Mouse (Mus musculus): ENCODE results near the gene Unc119b. TPM values are rescaled to one million over a fixed set of nuclear protein-coding genes. Genes with fewer than 3 reads are reported as not detected.
"Not testable (repeated sequence)": the region's sequence is repeated elsewhere in the genome, so short reads cannot be mapped to it uniquely, and the experiment has no call there.

Gene Unc119b
- total RNA-seq, 2 experiments from 2014 or later, result 11.1 to 12.4 TPM

- DNase-seq (ENCODE audit: low spot score), result peak; percentile 99
These were observed 23.5 kb upstream of the Unc119b start, which contains the start of gene Mlec for GRCm38 (mm10) chr5:115158040-115158983. Gene Mlec, minus strand, starts transcription at chr5:115158179.

DNA sequence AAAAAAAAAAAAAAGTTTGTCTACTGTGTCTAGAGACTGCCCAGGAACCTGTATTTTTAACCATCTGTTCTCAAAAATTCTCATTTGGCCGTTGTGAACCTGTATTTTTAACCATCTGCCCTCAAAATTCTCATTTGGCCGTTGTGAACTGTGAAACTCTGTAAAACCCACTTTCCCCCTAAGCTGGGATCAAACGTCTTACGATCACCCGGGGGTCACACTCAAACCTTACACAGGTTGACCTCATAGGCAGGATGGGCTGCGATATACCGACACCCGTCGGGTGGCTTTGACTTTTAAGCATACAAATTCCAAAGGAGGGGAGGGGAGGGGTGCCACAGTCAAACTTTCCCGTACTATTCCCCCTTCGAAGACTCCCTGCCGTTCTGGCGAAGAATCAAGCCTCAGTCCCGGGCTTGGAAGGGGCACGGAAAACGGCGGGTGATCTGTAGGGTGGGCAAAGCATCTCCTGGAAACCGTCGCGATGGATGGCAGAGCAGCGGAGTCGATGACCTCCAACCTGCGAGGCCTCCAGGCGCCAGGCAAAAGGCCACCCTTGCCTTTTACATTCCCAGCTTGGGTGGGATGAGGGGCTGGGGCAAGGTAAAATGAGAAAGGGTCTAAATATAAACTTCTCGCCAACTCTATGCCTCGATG is 22.3 kb upstream of the Unc119b start:
- no peak for DNase-seq (ENCODE audit: low spot score)

DNA sequence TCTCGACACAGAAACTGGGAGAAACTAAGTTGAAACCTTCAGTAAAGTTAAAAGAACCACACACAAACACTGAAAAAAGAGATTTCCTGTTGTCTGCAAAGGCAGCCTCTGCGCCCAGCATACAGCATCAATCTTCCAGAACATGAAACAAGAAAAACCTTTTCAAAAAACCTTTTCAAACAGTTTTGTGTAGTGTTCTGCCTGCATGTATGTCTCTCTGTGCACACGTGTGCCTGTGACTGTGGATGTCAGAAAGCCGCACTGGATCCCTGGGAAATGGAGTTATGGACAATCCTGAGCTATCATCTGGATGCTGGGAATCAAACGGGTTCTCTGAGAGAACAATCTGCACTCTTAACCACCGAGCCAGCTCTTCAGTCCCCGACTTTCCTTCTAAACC is 21.6 kb upstream of the Unc119b start:
- DNase-seq (ENCODE audit: low spot score), result no peak

DNA sequence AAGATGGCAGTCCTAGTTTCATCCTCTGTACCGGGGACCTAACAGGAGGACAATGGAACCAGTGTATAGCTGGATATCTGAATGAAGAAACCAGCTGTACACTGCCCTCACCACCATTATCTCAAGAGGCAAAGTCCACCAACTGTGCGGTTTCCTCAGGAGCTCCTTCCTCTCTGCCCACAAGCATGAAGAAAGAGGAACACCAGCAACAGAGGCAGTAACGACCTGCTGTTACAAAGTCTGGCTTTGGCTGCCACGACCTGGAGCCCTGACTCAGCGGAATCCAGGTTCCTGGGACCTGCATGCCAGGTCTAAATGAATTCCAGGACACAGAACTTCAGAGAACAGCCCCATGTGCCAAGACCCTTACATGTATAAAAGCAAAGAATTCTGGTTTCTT is 21.1 kb upstream of the Unc119b start:
- peak; percentile 48 for DNase-seq (ENCODE audit: low spot score)

DNA sequence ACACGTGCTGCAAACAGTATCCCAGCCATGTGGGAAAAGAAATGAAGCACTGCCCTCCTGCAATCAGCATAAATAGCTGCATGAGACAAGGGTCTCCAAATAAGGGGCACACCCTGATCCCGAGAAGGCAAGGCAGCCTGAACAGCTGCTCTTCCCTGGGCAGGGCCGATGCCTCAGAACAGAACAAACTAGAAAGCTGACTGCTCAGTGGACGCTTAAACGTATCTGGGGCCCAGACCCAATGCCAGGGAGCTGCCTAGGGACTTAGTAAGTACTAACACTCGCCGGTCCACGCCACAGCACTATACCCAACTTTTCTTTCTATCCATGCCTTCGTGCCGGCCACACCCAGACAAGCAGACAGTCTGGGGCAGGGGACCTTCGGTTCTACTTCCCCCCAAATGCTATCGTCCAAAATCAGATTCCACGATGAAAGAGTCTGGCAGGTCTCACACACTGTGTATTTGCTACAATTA is 20.4 kb upstream of the Unc119b start:
- peak; percentile 61 for DNase-seq (ENCODE audit: low spot score)

DNA sequence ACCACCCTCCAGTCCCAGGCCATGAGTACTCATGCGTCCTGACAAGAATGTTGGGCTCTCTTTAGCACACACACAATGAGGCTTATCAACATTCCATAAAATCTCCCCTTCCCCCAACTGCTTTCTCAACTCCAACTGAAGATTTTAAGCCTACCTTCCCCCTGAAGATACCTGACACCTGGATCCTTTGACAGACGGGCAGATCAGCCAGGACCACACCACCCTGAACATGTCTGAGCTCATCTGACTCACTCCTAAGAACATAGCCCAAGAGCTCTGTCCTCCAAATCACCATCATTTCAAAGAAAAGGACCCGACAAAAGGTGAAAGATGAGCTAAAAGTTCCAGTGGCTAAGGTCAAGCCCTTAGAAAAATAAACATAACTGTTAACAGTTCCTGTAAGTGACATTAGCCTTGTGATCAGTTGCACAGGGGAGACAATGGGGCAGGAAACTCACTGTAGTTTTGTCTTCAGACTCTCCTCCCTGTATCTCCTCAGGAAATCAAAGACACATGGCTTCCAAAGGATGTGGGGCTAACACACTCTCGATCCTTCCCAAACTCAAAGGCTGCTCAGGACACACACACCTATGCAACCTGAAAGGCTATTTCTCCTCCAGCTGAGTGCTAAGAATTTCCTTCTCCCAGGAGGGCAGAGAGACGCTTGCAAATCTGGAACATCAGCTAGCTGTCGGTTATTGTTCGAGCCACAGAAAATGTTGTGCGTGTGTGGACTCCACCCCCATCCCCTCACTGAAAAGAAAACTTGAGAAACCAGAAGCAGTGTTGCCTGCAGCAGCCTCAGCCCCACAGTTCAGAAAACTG is 17.6 kb upstream of the Unc119b start:
- DNase-seq (ENCODE audit: low spot score), result no peak

DNA sequence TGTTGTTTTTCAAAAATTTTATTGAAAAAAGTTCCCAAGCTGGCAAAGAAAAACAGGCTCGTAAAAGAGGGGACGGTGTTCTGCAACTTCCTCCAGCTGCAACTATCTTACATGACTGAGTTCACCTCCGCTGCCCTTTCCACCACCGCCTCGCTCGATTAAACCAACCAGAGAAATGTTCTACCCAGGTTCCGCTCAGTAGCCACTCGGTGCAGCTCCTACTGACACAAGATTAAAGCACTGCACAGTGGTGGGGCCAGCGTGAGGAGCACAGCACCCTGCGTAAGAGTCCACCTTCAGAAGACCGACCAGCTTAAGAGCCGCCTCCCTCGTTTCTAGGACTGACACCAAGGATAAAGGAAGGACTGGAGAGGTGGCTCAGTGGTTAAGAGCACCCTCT is 16.7 kb upstream of the Unc119b start:
- DNase-seq (ENCODE audit: low spot score), result no peak

DNA sequence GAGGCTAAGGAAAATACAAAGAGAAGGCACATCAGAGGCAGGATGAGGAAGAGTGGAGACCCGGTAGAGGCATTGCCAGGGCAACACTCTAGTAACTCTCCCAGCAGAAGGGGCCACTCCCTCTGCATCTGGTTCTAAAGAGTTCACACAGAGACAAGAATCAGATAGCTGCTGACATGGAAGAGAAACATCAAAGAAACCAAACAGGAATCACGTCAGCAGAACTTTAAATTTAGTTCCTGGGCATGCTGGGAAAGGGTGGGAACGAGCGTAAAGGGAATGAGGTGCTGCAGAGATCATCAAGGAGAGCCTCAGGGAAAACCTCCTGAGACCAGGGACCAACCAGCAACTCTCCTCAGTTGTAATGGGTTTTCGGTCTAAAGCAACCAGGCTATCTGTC is 16.2 kb upstream of the Unc119b start:
- DNase-seq (ENCODE audit: low spot score), result no peak

DNA sequence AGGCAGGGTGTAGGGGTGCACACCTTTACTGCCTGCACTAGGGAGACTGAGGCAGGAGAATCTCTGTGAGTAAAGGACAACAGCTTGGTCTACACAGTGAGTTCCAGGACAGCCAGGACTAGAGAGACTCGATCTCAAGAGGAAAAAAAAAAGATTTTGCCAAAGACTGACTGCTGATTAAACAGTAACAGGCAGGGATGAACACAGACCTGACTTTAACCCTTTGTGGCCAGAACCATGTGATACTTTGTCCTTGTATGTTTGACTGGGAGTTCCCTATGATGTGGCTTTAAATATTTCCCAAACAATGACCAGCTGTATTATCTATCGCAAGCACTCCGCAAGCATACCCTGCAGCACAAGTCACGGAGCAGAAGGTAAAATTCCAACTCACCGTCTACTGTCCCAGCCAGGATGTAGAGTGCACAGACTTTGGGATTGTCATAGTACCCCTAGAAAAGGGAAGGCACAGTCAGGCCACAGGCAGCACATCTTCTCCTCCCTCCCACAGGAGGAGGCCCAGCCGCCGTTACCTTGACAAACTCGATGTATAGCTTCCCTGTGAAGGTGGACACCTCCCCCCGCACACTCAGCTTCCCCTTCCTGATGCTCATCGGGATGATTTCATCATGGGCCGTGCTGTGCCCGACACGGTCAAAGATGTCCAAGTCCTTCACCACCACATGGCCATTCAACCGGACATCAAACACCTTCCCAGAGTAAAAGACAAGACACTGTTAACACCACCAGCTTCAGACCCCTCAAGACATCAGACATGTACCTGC is 15.1 kb upstream of the Unc119b start:
- no peak for DNase-seq (ENCODE audit: low spot score)

DNA sequence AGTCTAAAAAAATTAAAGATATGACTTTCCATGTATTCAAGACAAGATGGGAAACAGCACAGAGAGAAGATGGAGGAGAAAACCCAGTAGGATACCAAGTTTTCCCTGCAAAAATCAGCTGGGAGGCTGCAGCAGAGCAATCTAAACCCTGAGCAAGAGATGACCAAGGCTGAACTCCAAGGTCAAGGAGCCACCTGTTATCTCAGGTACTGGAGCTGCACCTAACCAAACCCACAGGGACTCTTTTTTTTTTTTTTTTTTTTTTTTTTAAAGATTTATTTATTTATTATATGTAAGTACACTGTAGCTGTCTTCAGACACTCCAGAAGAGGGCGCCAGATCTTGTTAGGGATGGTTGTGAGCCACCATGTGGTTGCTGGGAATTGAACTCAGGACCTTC is 14.1 kb upstream of the Unc119b start:
- not testable (repeated sequence) for DNase-seq (ENCODE audit: low spot score)

DNA sequence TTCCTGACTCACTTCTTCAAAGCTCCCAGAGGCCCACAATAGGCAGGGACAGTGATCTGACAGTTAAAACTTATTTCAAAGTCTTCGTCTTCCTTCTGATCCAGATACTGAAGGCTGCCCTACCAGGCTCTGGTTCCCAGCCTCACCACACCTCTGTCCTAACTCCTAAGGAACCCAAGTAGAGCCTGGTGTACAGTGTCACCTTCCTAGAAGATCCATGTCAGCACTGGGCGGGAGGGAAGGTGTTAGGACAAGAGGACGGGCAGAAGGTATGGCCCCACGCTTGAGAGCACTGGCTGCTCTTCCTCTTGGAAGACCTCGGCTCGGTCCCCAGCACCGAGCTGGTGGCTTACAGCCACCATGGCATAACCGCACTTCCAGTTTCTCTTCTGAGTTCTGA is 13.6 kb upstream of the Unc119b start:
- DNase-seq (ENCODE audit: low spot score), result peak; percentile 56

DNA sequence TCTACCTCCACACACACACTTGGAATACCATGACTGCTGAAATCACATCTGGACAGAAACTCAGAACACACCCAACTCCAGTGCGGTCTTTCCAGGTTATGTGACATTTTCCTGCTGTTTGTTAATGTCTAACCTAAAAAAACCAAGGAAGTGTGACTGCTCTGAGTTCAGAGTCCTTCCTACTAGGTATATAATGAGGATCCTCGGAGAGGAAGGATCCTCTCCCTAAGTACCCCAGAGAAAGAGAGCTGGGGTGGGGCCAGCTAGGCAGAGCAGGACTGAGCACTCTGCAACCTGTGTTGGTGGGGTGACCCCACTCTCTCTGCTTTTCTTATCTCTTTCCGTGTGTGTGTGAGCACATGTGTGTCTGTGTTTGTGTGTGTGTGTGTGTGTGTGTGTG is 12.6 kb upstream of the Unc119b start:
- DNase-seq (ENCODE audit: low spot score), result no peak

DNA sequence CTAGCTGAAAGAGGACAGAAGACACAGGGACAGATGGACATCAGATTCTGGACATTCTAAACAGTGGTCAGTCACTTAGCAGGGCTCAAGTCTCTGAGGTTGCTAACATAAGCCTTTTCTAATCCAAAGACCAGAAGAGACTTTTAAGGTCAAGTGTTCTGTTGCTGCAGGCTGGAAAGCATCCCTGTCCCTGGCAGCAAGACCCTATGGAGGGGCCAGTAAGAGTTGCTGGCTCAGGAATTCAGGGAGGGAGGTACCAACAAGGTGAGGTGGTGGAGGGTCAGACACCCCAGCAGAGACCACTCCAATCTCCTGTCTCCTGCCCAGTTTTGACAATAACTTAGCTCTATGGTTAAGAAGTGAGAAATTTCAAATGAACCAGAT is 12.0 kb upstream of the Unc119b start:
- peak; percentile 52 for DNase-seq (ENCODE audit: low spot score)

DNA sequence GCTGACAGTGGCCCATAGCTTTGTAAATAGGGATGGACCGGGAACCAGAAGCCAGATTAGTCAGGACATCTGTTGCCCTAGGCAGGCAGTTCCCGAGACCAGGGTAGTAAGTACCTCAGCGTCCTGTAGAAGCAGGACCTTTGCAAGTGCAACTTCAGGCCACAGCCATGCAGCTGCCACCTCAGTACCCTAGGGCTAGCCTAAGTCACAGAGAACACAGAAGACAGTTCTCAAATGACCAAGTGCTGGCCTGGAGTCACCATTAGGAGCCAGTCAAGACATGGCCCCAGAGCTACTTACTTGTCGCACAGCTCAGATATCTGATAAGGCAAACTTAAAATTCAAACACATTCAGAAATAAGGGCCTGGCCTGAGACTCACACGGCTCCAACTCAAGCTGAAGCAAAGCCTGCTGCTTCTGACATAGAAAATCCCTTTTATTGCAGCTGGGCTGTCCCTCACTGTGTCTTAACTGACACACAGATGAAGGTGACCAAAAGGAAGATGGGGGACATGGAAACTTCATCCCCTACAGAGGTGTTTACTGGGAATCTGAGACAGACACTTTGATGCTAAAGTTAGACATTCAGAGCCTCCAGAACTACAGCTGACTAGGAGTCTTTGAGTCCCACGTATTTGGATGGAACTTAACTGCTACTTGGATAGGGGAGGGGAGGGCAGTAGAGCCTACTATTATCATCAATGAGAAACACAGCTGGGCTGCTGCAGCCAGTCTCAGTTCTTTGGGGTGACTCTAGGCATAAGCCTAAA is 11.4 kb upstream of the Unc119b start:
- DNase-seq (ENCODE audit: low spot score), result peak; percentile 63

- no peak for DNase-seq (ENCODE audit: low spot score)
These were observed 10.6 kb upstream of the Unc119b start for GRCm38 (mm10) chr5:115145253-115145968.

DNA sequence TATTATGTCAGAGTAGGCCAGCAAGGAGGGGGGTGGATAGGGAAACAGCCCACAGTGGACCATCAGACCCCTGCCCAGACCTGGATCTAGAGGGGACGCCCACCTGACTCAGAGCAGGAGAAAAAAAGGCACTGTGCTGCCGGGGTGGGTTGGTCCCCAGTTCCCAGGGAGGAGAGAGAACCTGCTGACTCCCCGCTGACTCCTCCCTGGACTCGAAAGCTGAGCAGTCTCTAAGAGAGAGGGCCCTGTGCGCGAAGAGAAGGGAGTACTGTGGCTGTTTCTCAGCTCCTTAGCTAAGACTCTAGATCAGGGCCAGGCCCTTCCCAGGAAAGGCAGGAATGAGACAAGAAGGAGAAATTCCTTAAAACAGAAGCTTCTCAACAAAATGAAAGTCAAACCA is 9.7 kb upstream of the Unc119b start:
- no peak for DNase-seq (ENCODE audit: low spot score)

DNA sequence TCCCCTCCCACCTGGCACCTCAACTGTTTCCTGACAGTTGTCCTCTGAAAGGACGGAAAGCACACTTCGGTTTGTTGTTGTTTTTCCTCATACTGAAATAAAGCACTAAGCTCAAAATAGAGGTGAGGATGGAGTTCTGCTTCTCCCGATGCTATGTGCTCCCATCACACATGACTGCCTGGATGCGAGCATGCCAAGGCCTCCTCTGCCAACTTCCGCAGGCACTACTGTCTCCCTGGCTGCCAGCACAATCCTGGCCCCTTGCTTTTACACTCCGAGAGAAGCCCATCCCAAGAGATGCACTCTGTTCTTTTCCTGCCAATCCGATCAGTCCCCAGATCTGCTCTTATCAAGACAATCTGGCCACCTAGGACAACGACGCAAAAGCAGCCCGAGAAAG is 8.8 kb upstream of the Unc119b start:
- peak; percentile 54 for DNase-seq (ENCODE audit: low spot score)

- DNase-seq (ENCODE audit: low spot score), result no peak
These were observed 7.5 kb upstream of the Unc119b start for GRCm38 (mm10) chr5:115142166-115142697.

- no peak for DNase-seq (ENCODE audit: low spot score)
These were observed 6.0 kb upstream of the Unc119b start for GRCm38 (mm10) chr5:115140726-115141125.

All from gastrocnemius, adult 18-20 months (tissue).